Mouse (Mus musculus) urinary bladder, adult 18-20 months (tissue): ENCODE results near the gene Pus1.

Experiments used
- DNase-seq, 2 experiments: peaks; one replicate each; pipeline ENCODE4 v3.0.0; 2022; ENCODE audit warnings: low spot score in 2 of 2, mixed read lengths in 2 of 2

Pus1 gene

DNA sequence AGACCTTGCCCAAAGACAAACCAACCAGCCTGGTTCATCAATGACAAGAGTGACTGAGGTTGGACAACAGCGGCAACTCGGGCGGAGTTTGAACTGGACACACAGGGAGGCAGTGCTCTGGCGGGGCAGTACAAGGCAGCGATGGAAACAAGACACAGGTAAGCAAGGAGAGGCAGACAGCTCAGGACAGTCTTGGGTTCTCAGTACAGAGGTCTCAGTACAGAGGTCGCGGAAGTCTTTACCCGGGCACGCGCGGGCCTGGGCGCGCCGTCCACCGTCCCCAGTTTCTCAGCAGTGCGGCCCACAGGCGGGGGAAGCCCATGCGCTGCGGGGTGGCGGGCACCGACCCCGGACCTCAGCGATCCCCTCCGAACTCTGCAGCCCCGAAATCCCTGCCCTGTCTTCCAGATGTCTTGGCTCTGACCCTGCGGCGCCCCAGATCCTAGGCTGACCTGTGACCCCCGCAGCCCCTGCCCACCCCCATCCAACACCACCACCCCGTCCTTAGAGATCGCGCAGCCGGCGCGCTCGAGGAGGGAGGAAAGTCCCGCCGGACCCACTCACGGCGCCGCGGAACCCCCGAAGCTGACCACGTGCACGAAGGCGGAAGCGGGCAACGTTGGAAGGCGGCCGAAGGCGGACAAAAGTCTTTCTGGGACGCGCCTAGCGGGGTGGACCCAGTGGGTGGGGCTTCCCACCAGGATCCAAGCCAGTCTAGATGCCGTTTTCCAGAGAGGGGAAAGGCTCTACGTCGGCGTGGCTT lies at the start of gene Pus1:
Pus1 (minus strand) TSS at position 662 of the 763 bp plus-strand sequence.
- DNase-seq = peak; percentile 91 to 96

- DNase-seq = no peak
These were observed 47.1 kb upstream of the Pus1 start for GRCm38 (mm10) chr5:110827576-110827975.

DNA sequence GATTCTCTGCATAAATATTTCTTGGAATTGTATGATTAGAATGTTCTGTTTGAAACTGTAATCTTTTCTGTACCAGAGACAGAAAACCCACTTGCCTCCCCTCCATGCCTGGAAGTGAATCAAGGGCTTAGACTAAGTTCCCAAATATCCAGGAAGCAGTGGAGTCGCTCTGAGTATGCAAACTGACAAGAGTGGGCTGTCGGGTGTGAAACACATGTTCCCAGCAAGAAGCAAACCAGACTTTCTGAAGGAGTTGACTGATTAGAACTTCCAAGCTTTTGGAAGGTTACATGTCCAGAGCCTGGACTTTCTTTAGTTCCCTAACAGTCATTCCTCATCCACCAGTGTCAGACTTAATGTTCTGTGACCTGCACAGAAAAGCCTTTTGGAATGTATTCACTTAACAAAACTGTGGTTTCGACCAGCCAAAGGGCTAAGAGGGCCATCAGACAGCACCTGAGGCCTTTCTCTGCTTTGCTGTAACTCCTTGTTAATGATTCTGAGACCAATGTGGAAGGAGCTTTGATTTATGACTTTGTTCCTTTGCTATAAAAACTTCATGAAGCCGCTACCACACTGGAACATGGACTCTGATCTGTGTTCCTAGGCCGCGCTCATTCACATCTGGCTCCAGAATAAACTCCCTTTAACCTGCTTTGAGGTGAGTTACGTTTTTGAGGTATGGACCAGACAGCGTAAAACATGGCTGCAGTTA lies 46.5 kb upstream of the Pus1 start:
- no peak for DNase-seq

DNA sequence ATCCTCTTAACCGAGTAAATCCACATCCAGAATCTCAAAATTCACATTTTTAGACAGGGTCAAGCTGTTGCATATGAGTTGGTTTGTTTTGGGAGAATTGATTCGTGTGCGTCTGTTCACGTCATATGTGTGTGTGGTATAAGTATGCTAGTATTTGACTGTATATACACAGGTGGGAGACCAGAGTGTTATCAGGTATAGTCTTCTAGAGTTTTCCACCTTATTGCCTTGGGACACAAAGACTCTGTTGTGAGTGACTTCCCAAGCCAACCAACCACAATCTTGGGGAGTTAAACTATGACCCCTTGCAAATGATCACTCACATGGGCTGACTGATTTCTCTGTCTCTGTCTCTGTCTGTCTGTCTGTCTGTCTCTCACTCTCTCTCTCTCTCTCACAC lies 44.0 kb upstream of the Pus1 start:
- no peak for DNase-seq

GRCm38 (mm10) chr5:110809667-110810325 lies 29.3 kb upstream of the Pus1 start, which contains the start of gene Ulk1:
Gene Ulk1 (minus strand): TSS chr5:110810097.
- DNase-seq = peak; percentile 99

DNA sequence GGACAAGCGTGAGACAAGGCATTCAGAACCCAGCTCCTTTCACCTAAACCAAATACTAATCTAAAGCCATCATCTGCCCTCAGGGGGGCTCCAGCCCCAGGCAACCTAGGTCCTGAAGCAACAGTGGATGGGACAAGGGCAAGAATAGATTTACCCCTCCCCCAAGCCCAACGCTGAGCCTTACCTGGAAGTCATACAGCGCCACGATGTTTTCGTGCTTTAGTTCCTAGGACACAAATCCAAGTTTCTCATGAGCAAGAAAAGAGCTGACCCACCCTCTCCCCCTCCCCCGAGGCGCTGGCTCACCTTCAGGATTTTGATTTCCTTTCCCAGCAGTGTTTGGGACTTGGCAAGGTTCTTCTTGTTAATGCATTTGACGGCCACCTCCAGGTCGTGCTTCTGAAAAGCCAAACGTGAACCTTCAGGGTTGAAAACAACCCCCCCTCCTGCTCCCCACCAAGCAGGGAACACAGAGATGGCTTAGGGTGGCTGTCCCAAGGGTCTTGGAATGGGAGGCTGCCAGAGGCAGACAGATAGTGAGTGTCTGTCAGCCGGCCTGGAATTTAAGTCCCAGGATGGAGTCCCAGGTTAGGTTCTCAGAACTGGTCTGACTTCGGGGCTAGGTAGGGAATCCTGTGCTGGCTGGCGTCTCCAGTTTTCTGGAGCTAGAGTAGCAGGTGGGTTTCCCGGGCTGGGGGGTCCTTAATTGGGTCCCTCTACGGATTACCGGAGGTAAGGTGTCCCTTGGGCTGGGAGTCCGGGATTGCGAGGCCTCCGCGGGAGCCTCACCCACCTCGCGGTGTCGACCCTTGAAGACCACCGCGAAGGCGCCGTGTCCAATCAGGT lies 28.6 kb upstream of the Pus1 start:
- peak in 1 of 2 experiments; percentile 43 for DNase-seq

DNA sequence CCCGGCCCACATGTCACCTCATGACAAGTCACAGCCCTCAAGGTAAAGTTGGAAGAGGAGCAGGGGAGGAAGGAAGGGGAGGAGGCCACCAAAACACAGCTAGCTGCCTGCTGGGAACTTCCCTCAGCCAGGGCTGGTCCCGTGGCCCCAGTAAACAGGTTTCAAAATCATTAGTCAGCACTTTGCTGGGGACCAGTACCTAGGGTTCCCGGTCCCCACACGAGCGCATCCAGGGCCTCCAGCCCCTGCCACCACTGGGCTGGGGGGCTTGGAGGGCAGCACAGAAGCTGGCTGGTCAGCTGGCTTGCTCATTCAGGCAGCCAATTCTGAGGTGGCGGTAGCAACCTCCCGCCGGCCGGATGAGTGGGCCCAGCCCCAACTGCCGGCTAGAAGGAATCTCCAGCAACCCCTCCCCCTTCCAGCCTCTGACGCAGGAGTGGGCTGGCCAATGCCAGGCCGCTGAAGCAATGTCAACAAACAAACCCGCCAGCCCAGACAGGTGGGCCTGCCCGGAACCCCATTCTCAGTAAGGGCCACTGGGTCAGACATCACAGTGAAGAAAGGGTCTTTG lies 27.7 kb upstream of the Pus1 start:
- peak; percentile 89 for DNase-seq

DNA sequence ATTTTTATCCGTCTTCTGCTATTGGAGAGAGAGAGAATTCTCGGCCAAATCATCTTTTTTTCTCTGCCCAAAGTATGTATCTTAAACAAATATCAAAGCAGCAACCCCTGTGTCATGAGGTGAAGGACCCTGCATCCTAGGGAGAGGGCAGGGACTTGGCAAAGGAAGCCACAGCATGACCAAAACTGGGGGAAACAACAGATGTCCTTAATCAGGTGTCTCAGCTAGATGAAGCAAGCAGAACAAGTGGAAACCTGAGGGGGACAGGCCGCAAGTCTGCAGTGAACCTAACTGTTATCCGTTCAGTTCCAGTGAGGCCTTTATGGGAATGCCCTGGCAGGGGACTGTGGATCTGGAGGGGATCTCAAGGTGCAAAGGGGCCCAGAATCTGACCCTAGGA lies 27.0 kb upstream of the Pus1 start:
- DNase-seq = no peak

DNA sequence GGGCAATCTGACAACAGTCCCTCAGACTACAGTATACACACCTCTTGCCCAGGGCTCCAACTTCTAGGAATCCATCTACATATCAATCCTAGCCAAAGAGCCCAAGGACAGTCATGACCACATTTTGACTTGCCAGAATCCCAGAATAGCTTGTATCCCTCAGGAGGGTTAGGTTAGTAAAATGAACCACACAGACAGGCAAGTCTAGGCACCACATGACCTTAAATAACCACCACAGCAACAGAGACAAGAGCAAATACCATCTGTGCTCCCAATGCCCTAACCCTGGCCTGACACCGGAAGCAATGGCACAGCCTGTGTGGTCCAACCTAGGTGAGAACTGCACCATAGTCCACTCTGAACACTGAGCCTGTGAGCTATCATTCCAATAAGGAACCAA lies 26.2 kb upstream of the Pus1 start:
- DNase-seq = no peak

DNA sequence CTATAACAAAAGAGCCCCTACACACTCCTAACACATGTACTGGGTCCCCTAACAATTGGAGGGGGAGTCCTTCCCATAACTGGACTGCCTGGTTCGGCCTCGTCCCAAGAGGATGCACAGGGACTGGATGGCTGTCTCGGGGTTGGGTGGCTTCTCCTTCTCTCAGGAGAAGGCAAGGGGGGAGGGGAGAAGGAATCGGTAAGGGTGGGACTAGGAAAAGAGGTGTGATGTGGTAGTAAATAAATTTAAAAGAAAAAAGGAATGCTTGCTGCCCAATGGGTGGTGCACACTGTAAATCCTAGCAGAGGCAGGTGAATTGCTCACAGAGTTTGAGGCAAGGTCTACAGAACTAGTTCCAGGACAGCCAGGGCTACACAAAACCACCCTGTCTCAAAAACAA lies 25.7 kb upstream of the Pus1 start:
- no peak for DNase-seq

DNA sequence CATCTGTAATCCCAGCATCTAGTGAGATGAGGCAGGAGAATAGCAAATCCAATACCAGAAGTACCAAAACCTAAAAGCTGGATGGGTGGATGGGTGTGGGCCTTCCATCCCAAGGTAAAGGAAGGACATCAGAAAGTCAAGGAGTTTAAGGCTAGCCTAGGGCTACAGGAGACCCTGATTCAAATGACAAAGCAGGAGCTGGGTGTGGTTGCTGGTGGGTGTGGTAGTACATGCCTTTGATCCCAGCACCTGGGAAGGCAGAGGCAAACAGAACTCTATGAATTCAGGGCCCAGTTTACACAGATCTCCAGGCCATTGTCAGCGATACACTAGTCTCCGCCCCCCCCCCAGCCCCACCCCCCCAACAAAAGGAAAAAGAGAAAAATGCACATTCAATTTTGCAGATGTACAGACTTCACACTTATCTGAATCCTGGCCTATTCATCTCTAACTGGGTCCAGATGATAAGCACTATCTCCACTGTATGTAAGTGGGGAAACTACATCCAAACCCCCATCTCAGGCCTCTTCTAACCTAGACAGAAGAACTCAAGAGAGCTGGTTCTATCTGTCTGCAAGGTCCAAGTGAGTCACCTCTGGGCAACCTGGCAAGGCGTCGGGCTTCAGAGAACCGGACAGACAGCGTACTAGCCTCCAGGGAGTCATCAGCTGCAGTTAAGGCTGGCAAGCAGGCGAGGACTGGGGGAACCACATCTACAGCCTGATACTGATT lies 23.7 kb upstream of the Pus1 start:
- DNase-seq = no peak

GRCm38 (mm10) chr5:110802809-110803208 lies 22.4 kb upstream of the Pus1 start:
- DNase-seq = no peak

DNA sequence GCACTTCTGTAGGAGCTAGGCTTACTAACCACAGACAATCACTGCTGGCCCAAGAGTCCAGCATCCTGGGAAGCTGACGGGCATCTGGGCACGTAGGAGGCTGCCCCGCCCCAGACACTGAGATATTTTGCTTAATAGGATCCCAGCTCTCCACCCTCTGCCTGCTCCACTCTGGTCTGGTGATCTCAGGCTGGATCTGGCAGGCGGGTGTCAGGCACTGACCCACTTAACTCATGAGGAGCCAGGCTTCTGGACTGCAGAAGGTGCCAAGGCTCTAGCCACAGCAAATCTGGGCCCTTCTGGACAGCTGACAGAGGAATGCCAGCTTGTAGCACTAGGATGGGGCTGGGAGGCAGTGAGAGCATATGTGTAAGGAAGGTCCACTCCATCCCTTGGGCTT lies 21.7 kb upstream of the Pus1 start:
- no peak for DNase-seq

GRCm38 (mm10) chr5:110801036-110801624 lies 20.7 kb upstream of the Pus1 start:
- peak in 1 of 2 experiments; percentile 64 for DNase-seq

- no peak for DNase-seq
These were observed 17.2 kb upstream of the Pus1 start for GRCm38 (mm10) chr5:110797696-110798095.

DNA sequence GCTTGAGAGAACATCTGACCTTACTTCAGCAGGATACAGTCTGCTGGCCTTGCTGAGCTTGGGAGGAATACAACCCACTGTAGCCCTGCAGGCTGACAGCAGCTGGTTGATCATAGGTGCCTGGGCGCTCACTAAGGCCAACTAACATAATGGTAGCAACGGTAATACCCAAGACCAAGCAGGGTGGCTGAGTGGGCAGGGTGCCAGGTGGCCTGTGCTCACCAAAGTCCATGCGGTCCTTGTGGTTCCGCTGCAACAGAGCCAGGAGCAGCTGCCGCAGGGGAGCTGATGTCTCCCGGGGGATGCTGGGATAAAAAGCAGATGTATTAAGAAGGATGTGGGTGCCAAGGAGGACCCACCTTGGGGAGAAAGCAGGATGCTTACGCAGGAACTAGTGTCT lies 13.9 kb upstream of the Pus1 start:
- DNase-seq = no peak

DNA sequence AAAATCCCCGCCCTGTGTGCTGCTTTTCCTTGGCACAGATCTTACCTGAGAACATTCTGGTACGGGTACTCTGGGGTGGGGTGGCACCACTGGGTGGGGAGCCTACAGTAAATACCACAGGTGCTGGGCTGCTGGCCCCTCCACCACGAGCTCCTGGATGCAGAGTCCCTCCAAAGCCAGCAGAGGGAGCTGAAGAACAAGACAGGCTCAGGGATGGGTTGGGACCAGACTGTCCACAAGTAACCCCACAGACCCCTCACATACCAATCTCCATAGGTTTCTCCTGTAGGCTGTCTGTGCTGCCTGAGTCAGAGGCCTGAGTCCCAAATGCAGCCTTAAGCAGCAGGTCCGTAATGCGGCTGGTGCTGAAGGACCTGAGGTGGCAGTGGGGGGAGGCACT lies 8.2 kb upstream of the Pus1 start:
- no peak for DNase-seq

DNA sequence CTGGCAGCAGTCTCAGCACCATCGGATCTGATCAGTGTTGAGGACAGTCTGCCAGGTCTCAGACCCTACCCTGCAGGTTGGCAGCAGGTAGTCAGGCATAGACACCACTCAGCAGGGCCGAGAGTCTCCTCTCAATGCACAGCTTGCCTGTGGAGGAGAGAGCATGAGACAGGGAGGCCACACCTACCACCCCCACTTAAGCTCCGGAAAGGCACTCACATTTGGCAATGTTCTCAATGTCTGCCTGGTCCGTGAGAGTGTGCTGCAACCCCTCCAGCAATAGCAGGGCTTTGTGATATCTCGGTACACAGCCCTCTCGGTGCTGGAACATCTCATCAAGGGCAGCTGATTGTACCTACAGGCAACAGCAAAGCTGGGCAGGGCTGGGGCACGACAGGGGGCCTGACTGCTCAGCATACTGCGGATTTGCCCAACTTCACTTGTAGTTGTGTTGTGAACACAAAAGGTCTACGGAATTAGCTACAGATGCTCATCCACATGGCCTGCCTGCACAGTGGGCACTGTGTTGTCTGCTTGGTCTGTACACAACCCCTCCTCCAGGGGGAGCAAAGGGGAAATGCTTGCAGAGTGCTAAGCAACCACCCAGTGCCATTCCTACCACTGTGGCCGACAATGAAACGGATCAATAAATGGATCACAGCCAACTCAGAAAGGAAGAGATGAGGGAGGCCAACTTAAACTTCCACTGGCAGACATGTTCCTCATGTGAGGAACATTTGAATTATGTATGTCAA lies 5.8 kb upstream of the Pus1 start:
- DNase-seq = no peak

GRCm38 (mm10) chr5:110783150-110783549 lies 2.7 kb upstream of the Pus1 start:
- DNase-seq = no peak
